Mouse (Mus musculus) right cerebral cortex, postnatal 36 days (tissue): ENCODE data around the gene Mpzl1.

ENCODE experiments used
- DNase-seq, 2 experiments: peaks; one replicate each; pipeline ENCODE4 v3.0.0; 2022; ENCODE audit warnings: low spot score in 2 of 2, mixed read lengths in 1 of 2

Mpzl1 gene

GRCm38 (mm10) chr1:165616652-165617051, 17.7 kb downstream of the Mpzl1 start:
- no peak for DNase-seq

- DNase-seq = no peak
Observed at GRCm38 (mm10) chr1:165614793-165615192, 19.5 kb downstream of the Mpzl1 start.

GRCm38 (mm10) chr1:165613926-165614325, 20.4 kb downstream of the Mpzl1 start:
- no peak for DNase-seq

GRCm38 (mm10) chr1:165612714-165613113, 21.6 kb downstream of the Mpzl1 start:
- no peak for DNase-seq

GRCm38 (mm10) chr1:165610321-165610999, 23.9 kb downstream of the Mpzl1 start:
- no peak for DNase-seq

- DNase-seq = no peak
Observed at GRCm38 (mm10) chr1:165609495-165610320, 24.6 kb downstream of the Mpzl1 start.

- no peak for DNase-seq
Observed at GRCm38 (mm10) chr1:165608904-165609303, 25.4 kb downstream of the Mpzl1 start.

- no peak for DNase-seq
Observed at GRCm38 (mm10) chr1:165605774-165606173, 28.6 kb downstream of the Mpzl1 start.

- DNase-seq = no peak
Observed at GRCm38 (mm10) chr1:165605108-165605507, 29.2 kb downstream of the Mpzl1 start.

- DNase-seq = no peak
Observed at GRCm38 (mm10) chr1:165604203-165604602, 30.1 kb downstream of the Mpzl1 start.

GRCm38 (mm10) chr1:165603218-165603617, 31.1 kb downstream of the Mpzl1 start:
- no peak for DNase-seq

GRCm38 (mm10) chr1:165601775-165602280, 32.5 kb downstream of the Mpzl1 start:
- no peak for DNase-seq

- DNase-seq = no peak
Observed at GRCm38 (mm10) chr1:165594699-165595421, 39.5 kb downstream of the Mpzl1 start.

GRCm38 (mm10) chr1:165592295-165593082, 41.8 kb downstream of the Mpzl1 start:
- DNase-seq = no peak

- DNase-seq = no peak
Observed at GRCm38 (mm10) chr1:165590760-165591159, 43.6 kb downstream of the Mpzl1 start.

GRCm38 (mm10) chr1:165589280-165590048, 44.9 kb downstream of the Mpzl1 start:
- no peak for DNase-seq

GRCm38 (mm10) chr1:165587845-165588244, 46.5 kb downstream of the Mpzl1 start:
- DNase-seq = no peak

GRCm38 (mm10) chr1:165586366-165586765, 48.0 kb downstream of the Mpzl1 start:
- DNase-seq = no peak

- DNase-seq = no peak
Observed at GRCm38 (mm10) chr1:165585389-165586104, 48.8 kb downstream of the Mpzl1 start.
